23 mouse cellular contexts compared by ENCODE assay signal in the genomic region with DNA sequence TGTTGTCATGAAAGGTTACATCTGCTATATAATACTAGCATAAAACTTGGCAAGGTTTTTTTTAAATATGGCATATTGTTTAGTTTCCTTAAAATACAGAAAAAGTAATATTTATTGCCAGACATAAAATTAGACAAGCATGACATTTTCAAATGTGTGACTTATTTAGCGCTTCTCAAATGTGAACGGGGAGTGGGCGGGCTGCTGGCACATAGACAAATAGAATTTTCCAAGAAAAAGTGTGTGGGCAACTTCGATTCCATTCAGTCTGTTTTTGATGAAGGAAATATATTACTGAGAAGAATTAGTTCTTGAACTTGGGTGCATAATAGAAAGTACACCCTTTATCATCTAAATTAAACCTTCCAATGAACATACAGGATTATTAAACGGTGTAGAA.
A peak's percentile ranks its signal among the peaks of the same experiment; 100 is the strongest.
DNase-seq lines count a peak whose midpoint lies in the region; ATAC-seq and TF ChIP-seq lines count a peak whose summit lies in the region.
"Had no signal": no experiment of that assay in that cellular context is flagged by ENCODE, and none has a peak within 500 bp of the region (broad histone marks: within the 10 kb centered on the region; RNA-seq: fewer than 3 reads in every experiment).

No protein-coding gene starts in this region.

- intact Hi-C loops in left cerebral cortex, adult 2 months (cut with DNase I) = no loop called here

- peak; percentile 34; the same call in 1 of the 2 replicates for ATAC-seq in frontal cortex, adult (ENCODE audit: low TSS enrichment)
- ATAC-seq in hindbrain, embryonic 13.5 days (ENCODE audit: low FRiP score) = no peak
- ATAC-seq in forebrain, embryonic 11.5 days (replicated peaks; ENCODE audit: low FRiP score) = no peak
- ATAC-seq: CD4-positive, CD25-positive, alpha-beta regulatory T cell, adult 4 months; hindbrain, postnatal 0 days; midbrain, embryonic 13.5 days had no signal

- no peaks in the 10 kb centered on the region for H3K27me3 ChIP-seq in small intestine, adult 2 months (ENCODE audit: control insufficient read depth, insufficient read depth, low read length)
- no peaks in the 10 kb centered on the region for H3K27me3 ChIP-seq in hindbrain, embryonic 13.5 days
- H3K27me3 ChIP-seq in forebrain, embryonic 11.5 days (ENCODE audit: control insufficient read depth, insufficient read depth, low read length) = no peaks in the 10 kb centered on the region
- H3K27me3 ChIP-seq: heart, embryonic 13.5 days; stomach, embryonic 15.5 days had no signal

- DNase-seq in frontal cortex, postnatal 10 days (ENCODE audit: low spot score in 2 of 2) = no peak
- DNase-seq in layer of hippocampus, adult 18-20 months (ENCODE audit: low spot score in 2 of 2) = peak; percentile 46 to 77
- DNase-seq in left cerebral cortex, adult 2 months (ENCODE audit: extremely low spot score in 1 of 2, low spot score in 2 of 2) = peak; percentile 34 to 47
- no peak for DNase-seq in Muller cell, postnatal 12 days (ENCODE audit: inconsistent ontology term)
- no peak for DNase-seq in forebrain, embryonic 11.5 days (ENCODE audit: low spot score)
- DNase-seq: adrenal gland, adult 2 months; cerebellum, adult 11-12 months; heart, postnatal 36 days; kidney, adult 11 months; liver; lung, adult 18-20 months; lung, postnatal 4 days had no signal

- no peak overlapping the region for H3K4me2 ChIP-seq in hindbrain, embryonic 13.5 days
- no peak overlapping the region for H3K4me2 ChIP-seq in forebrain, embryonic 11.5 days (ENCODE audit: low read depth, low read length, severe bottlenecking)
- H3K4me2 ChIP-seq: heart, embryonic 13.5 days; midbrain, embryonic 13.5 days; stomach, embryonic 15.5 days had no signal

- H3K36me3 ChIP-seq in small intestine, adult 2 months (ENCODE audit: control insufficient read depth, insufficient read depth, low read length) = no peaks in the 10 kb centered on the region
- H3K36me3 ChIP-seq in hindbrain, embryonic 13.5 days = no peaks in the 10 kb centered on the region
- no peaks in the 10 kb centered on the region for H3K36me3 ChIP-seq in forebrain, embryonic 11.5 days (ENCODE audit: control insufficient read depth, insufficient read depth, low read length)
- H3K36me3 ChIP-seq: G1E; heart, embryonic 13.5 days; midbrain, embryonic 13.5 days; stomach, embryonic 15.5 days had no signal

- no peaks in the 10 kb centered on the region for H3K9me3 ChIP-seq in hindbrain, embryonic 13.5 days
- H3K9me3 ChIP-seq in forebrain, embryonic 11.5 days (ENCODE audit: control insufficient read depth, low read length) = no peaks in the 10 kb centered on the region
- H3K9me3 ChIP-seq: heart, embryonic 13.5 days; midbrain, embryonic 13.5 days; stomach, embryonic 15.5 days had no signal

- TF ChIP-seq POLR2A in small intestine, adult 2 months (IDR thresholded peaks at IDR 0.05; ENCODE audit: low read depth, low read length) = no peak

- H3K4me1 ChIP-seq in small intestine, adult 2 months (ENCODE audit: control insufficient read depth, insufficient read depth, insufficient read length, low read length) = peaks cover 14% of the 10 kb centered on the region; the same call in 1 of the 2 replicates
- H3K4me1 ChIP-seq in hindbrain, embryonic 13.5 days (replicated peaks) = peaks cover 7% of the 10 kb centered on the region
- no peaks in the 10 kb centered on the region for H3K4me1 ChIP-seq in forebrain, embryonic 11.5 days (replicated peaks; ENCODE audit: control insufficient read depth, insufficient read depth, low read length)

- WGBS in small intestine, adult 2 months = 72% methylated on average over 5 of the region's 5 CpGs
- WGBS in hindbrain, embryonic 13.5 days = 93% methylated on average over 5 of the region's 5 CpGs
- WGBS in forebrain, embryonic 11.5 days = 92% methylated on average over 5 of the region's 5 CpGs

- H3K9ac ChIP-seq in hindbrain, embryonic 13.5 days = no peak overlapping the region
- H3K9ac ChIP-seq in forebrain, embryonic 11.5 days (ENCODE audit: low read length) = no peak overlapping the region
- H3K9ac ChIP-seq: heart, embryonic 13.5 days; midbrain, embryonic 13.5 days; stomach, embryonic 15.5 days had no signal

- TF ChIP-seq CTCF in left cerebral cortex, adult 2 months (IDR thresholded peaks at IDR 0.05) = no peak
- no peak for TF ChIP-seq CTCF in small intestine, adult 2 months (IDR thresholded peaks at IDR 0.05; ENCODE audit: extremely low read depth, insufficient read length, insufficient replicate concordance, low read depth, low read length)

- H3K4me3 ChIP-seq in left cerebral cortex, adult 2 months = no peak overlapping the region
- H3K4me3 ChIP-seq in small intestine, adult 2 months (ENCODE audit: low read depth, low read length) = no peak overlapping the region
- H3K4me3 ChIP-seq in hindbrain, embryonic 13.5 days = no peak overlapping the region
- no peak overlapping the region for H3K4me3 ChIP-seq in forebrain, embryonic 11.5 days (ENCODE audit: low read depth, low read length)
- H3K4me3 ChIP-seq: erythroblast, embryonic 14.5 days; heart, embryonic 13.5 days; midbrain, embryonic 13.5 days; stomach, embryonic 15.5 days had no signal

- H3K27ac ChIP-seq in left cerebral cortex, adult 2 months = no peak overlapping the region
- peak overlapping the region; percentile 71 for H3K27ac ChIP-seq in small intestine, adult 2 months (ENCODE audit: insufficient read depth, low read depth, low read length)
- no peak overlapping the region for H3K27ac ChIP-seq in hindbrain, embryonic 13.5 days
- H3K27ac ChIP-seq in forebrain, embryonic 11.5 days (ENCODE audit: low read depth, low read length) = no peak overlapping the region
- H3K27ac ChIP-seq: heart, embryonic 13.5 days; hindbrain, postnatal 0 days; kidney, postnatal 0 days; midbrain, embryonic 13.5 days; stomach, embryonic 15.5 days had no signal

Comparison
In these comparisons a context has a peak if more than half of its experiments do, and no peak if none do; other contexts are left out.
1. DNase-seq: peak in layer of hippocampus, adult 18-20 months (2 of 2) and left cerebral cortex, adult 2 months (2 of 2); none in frontal cortex, postnatal 10 days (0 of 2), Muller cell, postnatal 12 days (single experiment) and forebrain, embryonic 11.5 days (single experiment).